Mouse (Mus musculus): ENCODE data around the gene Ubac1. TPM values are rescaled to one million over a fixed set of nuclear protein-coding genes. Genes with fewer than 3 reads are reported as not detected.

Ubac1 gene
- polyA plus RNA-seq, 1 experiment from 2014 or later: 66.3 TPM

DNA sequence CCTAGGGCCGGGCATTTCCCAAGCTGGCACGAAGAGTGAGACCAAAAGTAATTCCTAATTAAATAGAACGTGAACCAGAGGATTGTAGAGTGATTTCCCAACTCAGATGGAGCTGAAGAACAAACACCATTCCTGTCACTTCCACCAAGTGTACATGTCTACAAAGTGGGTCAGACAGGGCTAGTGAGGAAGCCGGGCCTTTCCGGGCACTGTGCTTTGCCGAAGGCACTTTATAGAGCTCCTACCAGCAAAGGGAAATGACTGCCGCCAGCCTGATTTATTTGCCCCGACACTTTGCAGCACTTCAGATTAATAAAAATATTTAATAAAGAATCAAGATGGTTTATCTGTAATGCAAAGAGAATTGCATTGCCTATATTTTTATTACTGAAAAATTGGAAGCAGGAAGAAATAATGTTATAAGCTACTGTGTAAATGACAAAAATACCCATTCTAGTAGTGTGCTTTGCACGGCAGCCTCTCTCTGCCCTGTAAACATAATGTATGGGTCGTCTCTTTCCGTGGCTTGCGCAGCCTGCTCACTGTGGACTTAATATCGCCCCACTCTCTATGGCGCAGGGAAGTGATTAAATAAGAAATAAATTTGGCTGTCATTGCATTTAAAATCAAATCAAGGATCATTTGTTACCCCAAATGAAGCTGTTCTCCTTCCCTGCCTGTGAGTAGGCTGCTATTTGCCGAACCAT lies 12.9 kb upstream of the Ubac1 start:
- no peaks in the 10 kb centered on the region for H3K27me3 ChIP-seq (ENCODE audit: control insufficient read depth, insufficient read depth, low read depth, low read length)
- no peak for ATAC-seq (ENCODE audit: low read depth)
- no peaks in the 10 kb centered on the region for H3K9me3 ChIP-seq (ENCODE audit: control insufficient read depth, low read length)
- no peaks in the 10 kb centered on the region for H3K4me1 ChIP-seq (replicated peaks; ENCODE audit: control insufficient read depth, insufficient read depth, low read length)
- H3K36me3 ChIP-seq (ENCODE audit: control insufficient read depth, insufficient read depth, low read length): no peaks in the 10 kb centered on the region
- H3K27ac ChIP-seq (ENCODE audit: low read length): no peak overlapping the region
- H3K4me2 ChIP-seq (ENCODE audit: low read depth, low read length): no peak overlapping the region
- no peak overlapping the region for H3K4me3 ChIP-seq (ENCODE audit: low read length)
- H3K9ac ChIP-seq (ENCODE audit: low read length): no peak overlapping the region
- WGBS: 74% methylated on average over 15 of the region's 15 CpGs

- ATAC-seq (ENCODE audit: low read depth): no peak
- H3K36me3 ChIP-seq (ENCODE audit: control insufficient read depth, insufficient read depth, low read length): no peaks in the 10 kb centered on the region
These were observed 8.7 kb upstream of the Ubac1 start for GRCm38 (mm10) chr2:26030288-26030687.

GRCm38 (mm10) chr2:26024138-26025075 lies 2.9 kb upstream of the Ubac1 start:
- no peak overlapping the region for H3K27ac ChIP-seq (ENCODE audit: low read length)
- H3K27me3 ChIP-seq (ENCODE audit: control insufficient read depth, insufficient read depth, low read depth, low read length): no peaks in the 10 kb centered on the region
- ATAC-seq (ENCODE audit: low read depth): no peak
- no peaks in the 10 kb centered on the region for H3K36me3 ChIP-seq (ENCODE audit: control insufficient read depth, insufficient read depth, low read length)
- H3K4me3 ChIP-seq (ENCODE audit: low read length): no peak overlapping the region
- H3K4me1 ChIP-seq (replicated peaks; ENCODE audit: control insufficient read depth, insufficient read depth, low read length): peaks cover 10% of the 10 kb centered on the region
- H3K9me3 ChIP-seq (ENCODE audit: control insufficient read depth, low read length): no peaks in the 10 kb centered on the region
- WGBS: 32% methylated on average over 4 of the region's 4 CpGs
- no peak overlapping the region for H3K9ac ChIP-seq (ENCODE audit: low read length)
- no peak overlapping the region for H3K4me2 ChIP-seq (ENCODE audit: low read depth, low read length)

More at GRCm38 (mm10) chr2:26030288-26030687, 8.7 kb upstream of the Ubac1 start:
- Histone ChIP-seq H3K9me3 (ENCODE audit: control insufficient read depth, low read length) (no peaks in the 10 kb centered on the region), H3K4me3 (ENCODE audit: low read length) (no peak overlapping the region), H3K27me3 (ENCODE audit: control insufficient read depth, insufficient read depth, low read depth, low read length) (no peaks in the 10 kb centered on the region), H3K4me2 (ENCODE audit: low read depth, low read length) (no peak overlapping the region), H3K4me1 (replicated peaks; ENCODE audit: control insufficient read depth, insufficient read depth, low read length) (no peaks in the 10 kb centered on the region), H3K27ac (ENCODE audit: low read length) (no peak overlapping the region), H3K9ac (ENCODE audit: low read length) (no peak overlapping the region)
- WGBS: 37% methylated on average over 3 of the region's 3 CpGs

GRCm38 (mm10) chr2:26022626-26023025 lies 1.1 kb upstream of the Ubac1 start:
- Histone ChIP-seq H3K27ac (ENCODE audit: low read length) (no peak overlapping the region), H3K9me3 (ENCODE audit: control insufficient read depth, low read length) (no peaks in the 10 kb centered on the region), H3K27me3 (ENCODE audit: control insufficient read depth, insufficient read depth, low read depth, low read length) (no peaks in the 10 kb centered on the region), H3K4me2 (ENCODE audit: low read depth, low read length) (no peak overlapping the region), H3K4me3 (ENCODE audit: low read length) (no peak overlapping the region), H3K4me1 (replicated peaks; ENCODE audit: control insufficient read depth, insufficient read depth, low read length) (peaks cover 10% of the 10 kb centered on the region), H3K9ac (ENCODE audit: low read length) (no peak overlapping the region), H3K36me3 (ENCODE audit: control insufficient read depth, insufficient read depth, low read length) (no peaks in the 10 kb centered on the region)
- WGBS: 76% methylated on average over 1 of the region's 1 CpGs
- ATAC-seq (ENCODE audit: low read depth): no peak

DNA sequence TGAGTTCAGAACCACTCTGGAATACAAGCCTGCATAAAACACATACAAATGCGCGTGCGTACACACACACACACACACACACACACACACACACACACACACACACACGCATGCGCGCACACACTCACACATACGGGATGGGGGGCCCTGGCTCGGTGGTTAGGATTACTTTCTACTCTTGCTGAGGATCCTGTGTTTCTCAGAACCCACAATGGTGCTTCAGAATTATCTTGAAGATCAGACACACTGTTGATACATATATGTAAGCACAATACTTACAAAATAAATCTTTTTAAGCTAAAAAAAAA lies 665 bp upstream of the Ubac1 start:
- Histone ChIP-seq H3K27me3 (ENCODE audit: control insufficient read depth, insufficient read depth, low read depth, low read length) (no peaks in the 10 kb centered on the region), H3K4me2 (ENCODE audit: low read depth, low read length) (peak overlapping the region; percentile 90), H3K36me3 (ENCODE audit: control insufficient read depth, insufficient read depth, low read length) (no peaks in the 10 kb centered on the region), H3K9me3 (ENCODE audit: control insufficient read depth, low read length) (no peaks in the 10 kb centered on the region), H3K27ac (ENCODE audit: low read length) (no peak overlapping the region), H3K4me3 (ENCODE audit: low read length) (no peak overlapping the region; the same call in 1 of the 2 replicates), H3K9ac (ENCODE audit: low read length) (no peak overlapping the region; the same call in 1 of the 2 replicates), H3K4me1 (replicated peaks; ENCODE audit: control insufficient read depth, insufficient read depth, low read length) (peaks cover 10% of the 10 kb centered on the region)
- 76% methylated on average over 8 of the region's 8 CpGs for WGBS
- no peak for ATAC-seq (ENCODE audit: low read depth)

DNA sequence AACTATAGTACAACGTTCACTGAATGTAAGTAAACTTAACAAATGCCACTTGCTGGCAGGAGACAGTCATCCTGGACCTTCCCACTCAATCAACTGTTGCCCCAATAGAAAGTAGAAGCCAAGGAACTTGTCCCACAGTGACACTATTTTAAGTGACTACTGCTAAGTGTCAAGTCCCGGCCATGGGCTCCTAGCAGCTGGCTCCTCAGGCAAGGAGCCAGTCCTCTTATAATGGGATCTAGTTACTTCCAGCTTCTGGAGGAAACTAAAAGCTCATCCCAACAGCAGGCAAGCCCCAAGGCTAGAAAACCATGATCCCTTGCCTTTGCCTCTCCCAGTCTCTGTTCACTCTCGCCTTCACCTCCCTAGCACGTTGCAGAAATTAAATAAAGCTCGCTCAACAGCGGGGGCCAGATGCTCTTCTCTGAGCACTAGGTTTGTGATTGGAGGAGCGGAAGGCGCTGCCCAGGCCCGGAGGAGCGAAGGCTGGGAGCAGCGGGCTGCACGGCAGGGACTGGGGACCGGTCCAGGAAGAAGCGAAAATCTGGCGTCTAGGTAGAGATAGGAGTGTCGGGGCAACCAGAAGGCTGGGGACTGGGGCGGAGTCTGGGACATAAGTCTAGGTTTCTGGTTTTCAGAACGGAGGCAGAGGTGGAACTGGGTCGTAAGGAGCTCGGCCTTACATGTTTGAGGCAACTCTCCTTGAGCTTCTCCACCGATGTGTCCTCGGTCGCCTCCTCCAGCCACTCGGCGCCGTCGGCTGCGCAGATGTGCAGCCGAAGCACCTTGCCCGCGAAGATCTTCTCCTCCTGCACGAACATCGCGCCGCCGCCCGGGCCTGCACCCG lies 610 bp downstream of the Ubac1 start:
- H3K9ac ChIP-seq (ENCODE audit: low read length): peak overlapping the region; percentile 88
- H3K4me3 ChIP-seq (ENCODE audit: low read length): peak overlapping the region; percentile 83
- H3K4me1 ChIP-seq (replicated peaks; ENCODE audit: control insufficient read depth, insufficient read depth, low read length): peaks cover 10% of the 10 kb centered on the region
- peak; percentile 45 for ATAC-seq (ENCODE audit: low read depth)
- H3K27me3 ChIP-seq (ENCODE audit: control insufficient read depth, insufficient read depth, low read depth, low read length): no peaks in the 10 kb centered on the region
- no peaks in the 10 kb centered on the region for H3K9me3 ChIP-seq (ENCODE audit: control insufficient read depth, low read length)
- H3K4me2 ChIP-seq (ENCODE audit: low read depth, low read length): peak overlapping the region; percentile 90
- H3K36me3 ChIP-seq (ENCODE audit: control insufficient read depth, insufficient read depth, low read length): no peaks in the 10 kb centered on the region
- 1% methylated on average over 38 of the region's 38 CpGs for WGBS
- peak overlapping the region; percentile 88 for H3K27ac ChIP-seq (ENCODE audit: low read length)

DNA sequence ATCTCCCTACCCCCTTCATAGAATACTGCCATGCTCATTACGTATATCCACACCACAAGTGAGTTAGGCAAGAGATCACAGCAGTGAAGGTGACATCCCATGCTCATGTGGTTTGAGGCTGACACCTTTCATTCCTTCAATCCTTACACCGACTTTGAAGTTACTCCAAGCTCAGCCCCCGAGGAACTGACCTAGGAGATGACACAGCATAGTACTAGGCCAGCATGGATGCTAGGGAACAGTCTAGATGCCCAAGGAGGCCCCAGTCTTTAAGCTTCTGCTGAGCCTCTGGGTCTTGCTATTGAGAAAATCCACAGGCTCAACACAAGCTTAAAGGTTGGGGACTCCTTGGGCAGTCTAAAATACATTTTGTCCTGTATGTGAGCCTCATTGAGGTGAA lies 1.6 kb downstream of the Ubac1 start:
- Histone ChIP-seq H3K27ac (ENCODE audit: low read length) (no peak overlapping the region), H3K9ac (ENCODE audit: low read length) (no peak overlapping the region)
- WGBS: 75% methylated on average over 3 of the region's 3 CpGs

DNA sequence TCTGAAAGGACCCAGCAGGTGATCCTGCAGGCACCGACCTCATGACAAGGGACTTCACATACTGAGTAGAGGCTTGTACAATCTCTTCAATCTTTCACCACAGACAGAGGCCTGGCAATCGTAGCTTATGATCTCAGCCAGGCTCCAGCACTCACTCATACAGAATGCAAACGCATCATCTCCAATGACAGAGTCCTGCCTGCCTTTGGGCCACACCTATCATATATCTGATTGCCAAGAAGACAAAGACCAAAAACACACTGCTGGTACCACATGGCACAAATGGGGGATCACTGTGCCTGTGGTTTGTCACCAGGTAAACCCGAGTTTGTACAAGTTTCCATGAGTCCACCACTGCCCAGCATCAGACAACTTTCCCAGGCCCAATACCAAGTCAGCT lies 4.2 kb downstream of the Ubac1 start:
- peaks cover 11% of the 10 kb centered on the region for H3K36me3 ChIP-seq (ENCODE audit: control insufficient read depth, insufficient read depth, low read length)
- H3K4me1 ChIP-seq (replicated peaks; ENCODE audit: control insufficient read depth, insufficient read depth, low read length): peaks cover 10% of the 10 kb centered on the region
- no peak overlapping the region for H3K4me3 ChIP-seq (ENCODE audit: low read length)
- WGBS: 75% methylated on average over 4 of the region's 4 CpGs
- no peaks in the 10 kb centered on the region for H3K9me3 ChIP-seq (ENCODE audit: control insufficient read depth, low read length)
- H3K4me2 ChIP-seq (ENCODE audit: low read depth, low read length): no peak overlapping the region
- no peaks in the 10 kb centered on the region for H3K27me3 ChIP-seq (ENCODE audit: control insufficient read depth, insufficient read depth, low read depth, low read length)
- H3K9ac ChIP-seq (ENCODE audit: low read length): no peak overlapping the region
- no peak overlapping the region for H3K27ac ChIP-seq (ENCODE audit: low read length)
- ATAC-seq (ENCODE audit: low read depth): no peak

More for the DNA sequence above, 1.6 kb downstream of the Ubac1 start:
- no peak for ATAC-seq (ENCODE audit: low read depth)
- no peak overlapping the region for H3K4me3 ChIP-seq (ENCODE audit: low read length)
- peaks cover 4% of the 10 kb centered on the region; the same call in 1 of the 2 replicates for H3K36me3 ChIP-seq (ENCODE audit: control insufficient read depth, insufficient read depth, low read length)
- peaks cover 10% of the 10 kb centered on the region for H3K4me1 ChIP-seq (replicated peaks; ENCODE audit: control insufficient read depth, insufficient read depth, low read length)
- H3K27me3 ChIP-seq (ENCODE audit: control insufficient read depth, insufficient read depth, low read depth, low read length): no peaks in the 10 kb centered on the region
- H3K9me3 ChIP-seq (ENCODE audit: control insufficient read depth, low read length): no peaks in the 10 kb centered on the region
- H3K4me2 ChIP-seq (ENCODE audit: low read depth, low read length): peak overlapping the region; percentile 90

- Histone ChIP-seq H3K27ac (ENCODE audit: low read length) (no peak overlapping the region), H3K4me2 (ENCODE audit: low read depth, low read length) (no peak overlapping the region), H3K4me1 (replicated peaks; ENCODE audit: control insufficient read depth, insufficient read depth, low read length) (no peaks in the 10 kb centered on the region), H3K36me3 (ENCODE audit: control insufficient read depth, insufficient read depth, low read length) (peaks cover 25% of the 10 kb centered on the region), H3K4me3 (ENCODE audit: low read length) (no peak overlapping the region), H3K27me3 (ENCODE audit: control insufficient read depth, insufficient read depth, low read depth, low read length) (no peaks in the 10 kb centered on the region), H3K9me3 (ENCODE audit: control insufficient read depth, low read length) (no peaks in the 10 kb centered on the region), H3K9ac (ENCODE audit: low read length) (no peak overlapping the region)
- WGBS: 80% methylated on average over 3 of the region's 3 CpGs
- ATAC-seq (ENCODE audit: low read depth): no peak
These were observed 7.9 kb downstream of the Ubac1 start for GRCm38 (mm10) chr2:26013674-26014073.
